Mouse (Mus musculus): ENCODE measurements around the gene Spg21. TPM values are rescaled to one million over a fixed set of nuclear protein-coding genes. Genes with fewer than 3 reads are reported as not detected.
A peak's percentile ranks its signal among the peaks of the same experiment; 100 is the strongest.

Gene Spg21
- total RNA-seq, 2 experiments from 2014 or later = 33.0 to 34.1 TPM

- DNase-seq (ENCODE audit: low spot score in 2 of 2) = no peak
These were observed 12.0 kb downstream of the Spg21 start for GRCm38 (mm10) chr9:65472769-65473168.

GRCm38 (mm10) chr9:65479158-65479557 is 18.4 kb downstream of the Spg21 start:
- DNase-seq (ENCODE audit: low spot score in 2 of 2) = no peak

GRCm38 (mm10) chr9:65480071-65480470 is 19.3 kb downstream of the Spg21 start:
- DNase-seq (ENCODE audit: low spot score in 2 of 2) = no peak

- DNase-seq (ENCODE audit: low spot score in 2 of 2) = no peak
These were observed 30.7 kb downstream of the Spg21 start for GRCm38 (mm10) chr9:65491476-65491875.

- no peak for DNase-seq (ENCODE audit: low spot score in 2 of 2)
These were observed 31.6 kb downstream of the Spg21 start for GRCm38 (mm10) chr9:65492351-65492750.

GRCm38 (mm10) chr9:65492851-65493250 is 32.1 kb downstream of the Spg21 start:
- DNase-seq (ENCODE audit: low spot score in 2 of 2) = no peak

GRCm38 (mm10) chr9:65502146-65502545 is 41.4 kb downstream of the Spg21 start:
- DNase-seq (ENCODE audit: low spot score in 2 of 2) = no peak

GRCm38 (mm10) chr9:65502721-65503505 is 42.2 kb downstream of the Spg21 start:
- DNase-seq (ENCODE audit: low spot score in 2 of 2) = no peak

- DNase-seq (ENCODE audit: low spot score in 2 of 2) = no peak
These were observed 47.7 kb downstream of the Spg21 start for GRCm38 (mm10) chr9:65508449-65508848.

- DNase-seq (ENCODE audit: low spot score in 2 of 2) = no peak
These were observed 51.8 kb downstream of the Spg21 start for GRCm38 (mm10) chr9:65512520-65512919.

- DNase-seq (ENCODE audit: low spot score in 2 of 2) = no peak
These were observed 53.7 kb downstream of the Spg21 start for GRCm38 (mm10) chr9:65514431-65514830.

GRCm38 (mm10) chr9:65514851-65515261 is 54.1 kb downstream of the Spg21 start:
- DNase-seq (ENCODE audit: low spot score in 2 of 2) = no peak

- DNase-seq (ENCODE audit: low spot score in 2 of 2) = peak; percentile 68 to 80
These were observed 59.2 kb downstream of the Spg21 start, which contains the start of gene Ankdd1a for GRCm38 (mm10) chr9:65519807-65520504. Gene Ankdd1a (minus strand): TSS chr9:65520193.

GRCm38 (mm10) chr9:65520505-65520876 is 59.7 kb downstream of the Spg21 start:
- DNase-seq (ENCODE audit: low spot score in 2 of 2) = peak; percentile 44 to 58

- peak; percentile 70 to 90 for DNase-seq (ENCODE audit: low spot score in 2 of 2)
These were observed 63.0 kb downstream of the Spg21 start for GRCm38 (mm10) chr9:65523611-65524364.

- no peak for DNase-seq (ENCODE audit: low spot score in 2 of 2)
These were observed 64.9 kb downstream of the Spg21 start for GRCm38 (mm10) chr9:65525445-65526195.

GRCm38 (mm10) chr9:65528417-65529038 is 67.8 kb downstream of the Spg21 start:
- no peak for DNase-seq (ENCODE audit: low spot score in 2 of 2)

GRCm38 (mm10) chr9:65529659-65530058 is 68.9 kb downstream of the Spg21 start:
- DNase-seq (ENCODE audit: low spot score in 2 of 2) = no peak

GRCm38 (mm10) chr9:65531283-65531682 is 70.5 kb downstream of the Spg21 start:
- DNase-seq (ENCODE audit: low spot score in 2 of 2) = no peak

GRCm38 (mm10) chr9:65532986-65533385 is 72.2 kb downstream of the Spg21 start:
- DNase-seq (ENCODE audit: low spot score in 2 of 2) = no peak

- no peak for DNase-seq (ENCODE audit: low spot score in 2 of 2)
These were observed 73.4 kb downstream of the Spg21 start for GRCm38 (mm10) chr9:65534111-65534510.
